Mouse (Mus musculus) right cerebral cortex, postnatal 14 days (tissue): ENCODE results near the gene Gm3173.
"Not testable (repeated sequence)": the region's sequence is repeated elsewhere in the genome, so short reads cannot be mapped to it uniquely, and the experiment has no call there.

Source experiments
- DNase-seq: peaks from one replicate; pipeline ENCODE4 v3.0.0; 2022

The Gm3173 gene

GRCm38 (mm10) chr14:4430692-4431091, at the start of gene Gm3173:
Gm3173 (plus strand) TSS chr14:4430992.
- not testable (repeated sequence) for DNase-seq

DNA sequence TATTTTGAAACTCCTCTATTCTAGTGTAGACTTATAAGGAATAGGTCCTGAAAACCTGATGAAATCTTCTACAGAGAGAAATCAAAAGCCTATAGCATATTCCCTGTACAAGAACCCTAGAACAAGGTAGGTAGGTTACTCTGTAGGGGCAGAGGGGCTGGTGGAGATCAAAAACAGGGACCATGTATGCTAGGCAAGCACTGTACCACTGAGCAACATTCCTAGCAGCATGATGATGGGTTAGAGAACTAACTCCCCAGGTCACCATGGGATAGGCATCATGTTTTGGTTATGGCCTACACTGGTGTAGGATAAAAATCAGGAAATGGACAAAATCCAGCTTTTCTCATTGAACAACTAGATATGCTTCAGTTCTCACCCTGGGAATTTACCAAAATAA, 45.2 kb upstream of the Gm3173 start:
- not testable (repeated sequence) for DNase-seq

- not testable (repeated sequence) for DNase-seq
Measured at GRCm38 (mm10) chr14:4392841-4393530, 37.8 kb upstream of the Gm3173 start.

DNA sequence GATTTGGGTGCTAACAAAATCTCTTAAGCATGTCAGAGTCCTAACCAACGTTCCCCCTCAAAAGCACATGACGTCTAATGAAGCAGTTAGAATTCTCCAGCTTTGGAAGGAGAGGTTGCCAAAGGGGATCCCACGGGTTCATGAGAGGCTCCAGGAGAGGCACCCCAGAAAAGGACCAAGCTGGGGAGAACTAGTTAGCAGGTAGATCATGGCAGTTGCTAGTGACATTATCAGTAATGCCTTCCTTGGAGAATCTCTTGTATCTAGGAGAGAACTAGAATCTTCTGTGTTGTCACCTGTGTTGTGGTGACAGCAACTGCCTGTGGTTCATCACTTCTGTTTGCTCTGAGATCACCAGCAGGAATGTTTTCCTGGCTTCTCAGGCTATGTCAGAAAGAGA, 33.6 kb upstream of the Gm3173 start, which contains the start of gene Gm3159:
Gene Gm3159 (plus strand): TSS at position 301 of the 400 bp plus-strand sequence.
- DNase-seq = not testable (repeated sequence)

DNA sequence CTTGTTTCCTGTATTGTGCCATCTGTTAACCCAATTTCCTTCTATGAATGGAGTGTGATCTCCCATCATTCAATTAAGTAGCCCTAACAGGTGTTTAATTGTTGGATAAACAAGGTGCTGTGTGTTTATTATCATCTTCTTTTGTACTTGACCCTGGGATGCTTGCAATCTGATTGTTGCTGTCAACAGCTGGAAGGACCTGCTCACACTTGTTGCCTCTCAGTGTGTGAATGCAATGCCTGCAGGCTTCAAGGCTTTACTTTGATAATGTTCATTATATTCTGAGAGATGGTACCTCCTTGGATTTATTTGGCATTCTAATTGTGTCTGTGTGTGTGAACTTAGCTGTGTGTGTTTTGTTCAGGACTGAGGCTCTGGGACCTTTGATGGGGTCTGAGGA, 32.2 kb upstream of the Gm3173 start:
- not testable (repeated sequence) for DNase-seq

DNA sequence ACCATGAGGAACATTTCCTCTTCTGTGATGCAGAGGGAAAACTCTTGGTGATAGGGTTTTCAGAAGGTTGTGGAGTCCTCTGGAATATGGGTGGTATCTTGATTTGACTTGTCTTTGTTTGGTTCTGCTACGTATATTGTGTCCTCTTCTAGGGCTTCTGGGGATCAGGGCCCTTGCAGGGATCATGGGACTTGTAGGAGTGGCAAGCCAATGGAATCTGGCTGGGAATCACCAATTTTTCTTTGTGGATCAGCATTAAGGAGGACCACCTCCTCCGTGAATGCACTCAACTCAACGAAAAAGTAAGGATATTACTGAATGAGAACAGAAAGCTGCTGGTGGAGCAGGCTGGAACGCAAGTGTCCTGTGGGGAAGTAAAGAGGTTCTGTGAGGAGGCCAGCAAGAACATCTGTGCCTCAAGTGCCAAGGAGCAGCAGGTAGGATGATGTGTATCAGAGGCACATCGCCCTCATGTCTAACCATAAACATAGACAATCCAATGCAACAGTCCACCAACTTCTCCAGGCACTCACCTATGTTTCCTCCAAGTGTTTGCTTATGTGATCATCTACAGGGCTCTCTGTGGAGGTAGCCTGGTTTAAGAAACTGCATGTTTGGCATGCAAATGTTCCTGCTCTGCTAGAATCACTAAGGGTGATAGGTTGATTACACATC, 30.5 kb upstream of the Gm3173 start:
- DNase-seq = not testable (repeated sequence)

- DNase-seq = not testable (repeated sequence)
Measured at GRCm38 (mm10) chr14:4401245-4401644, 29.5 kb upstream of the Gm3173 start.

DNA sequence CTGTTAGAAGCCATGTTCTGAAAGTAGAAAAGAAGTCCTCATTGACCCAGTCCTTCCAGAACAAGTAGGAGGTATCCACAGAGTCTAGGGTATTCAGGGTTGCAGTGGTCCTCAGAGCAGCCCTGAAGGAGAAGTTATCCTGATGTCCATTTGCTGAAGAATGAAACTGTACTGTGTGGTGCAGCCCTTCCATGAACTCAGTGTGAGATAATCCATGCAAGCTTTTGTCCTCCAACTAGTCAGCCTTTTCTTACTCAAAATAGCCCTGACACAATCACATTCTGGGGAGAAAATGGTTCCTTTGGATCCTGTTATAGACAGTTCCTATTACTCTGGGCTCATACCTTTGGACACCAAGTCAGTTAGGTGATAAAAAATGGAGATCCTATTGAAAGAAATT, 27.0 kb upstream of the Gm3173 start:
- DNase-seq = not testable (repeated sequence)

DNA sequence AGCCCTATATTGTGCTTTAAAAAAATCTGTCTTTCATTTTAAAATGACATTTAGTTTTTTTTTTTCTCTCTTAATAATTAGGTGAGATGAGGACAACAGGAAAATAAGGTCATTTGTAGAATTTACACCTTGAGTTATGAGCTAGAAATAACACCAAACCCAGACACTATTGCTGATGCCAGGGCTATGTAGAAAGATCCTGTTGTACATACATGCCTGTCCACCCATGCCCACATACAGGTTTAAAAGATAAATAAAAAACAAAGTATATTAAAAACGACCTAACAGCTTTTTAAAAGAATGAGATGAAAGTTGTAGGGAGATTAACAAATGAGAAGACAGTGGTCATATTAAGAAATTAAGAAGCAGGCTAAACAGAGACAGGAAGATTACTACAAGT, 20.9 kb upstream of the Gm3173 start:
- not testable (repeated sequence) for DNase-seq

- peak; percentile 50 for DNase-seq
Measured at GRCm38 (mm10) chr14:4414965-4415835, 15.6 kb upstream of the Gm3173 start, which contains the start of gene Gm3164. Gm3164 (plus strand) TSS chr14:4415448.

DNA sequence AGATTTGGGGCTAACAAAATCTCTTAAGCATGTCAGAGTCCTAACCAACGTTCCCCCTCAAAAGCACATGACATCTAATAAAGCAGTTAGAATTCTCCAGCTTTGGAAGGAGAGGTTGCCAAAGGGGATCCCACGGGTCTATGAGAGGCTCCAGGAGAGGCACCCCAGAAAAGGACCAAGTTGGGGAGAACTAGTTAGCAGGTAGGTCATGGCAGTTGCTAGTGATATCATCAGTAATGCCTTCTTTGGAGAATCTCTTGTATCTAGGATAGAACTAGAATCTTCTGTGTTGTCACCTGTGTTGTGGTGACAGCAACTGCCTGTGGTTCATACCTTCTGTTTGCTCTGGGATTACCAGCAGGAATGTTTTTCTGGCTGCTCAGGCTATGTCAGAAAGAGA, 50.7 kb downstream of the Gm3173 start, which contains the start of gene Gm3182:
Gene Gm3182 (plus strand): TSS at position 301 of the 400 bp plus-strand sequence.
- not testable (repeated sequence) for DNase-seq

DNA sequence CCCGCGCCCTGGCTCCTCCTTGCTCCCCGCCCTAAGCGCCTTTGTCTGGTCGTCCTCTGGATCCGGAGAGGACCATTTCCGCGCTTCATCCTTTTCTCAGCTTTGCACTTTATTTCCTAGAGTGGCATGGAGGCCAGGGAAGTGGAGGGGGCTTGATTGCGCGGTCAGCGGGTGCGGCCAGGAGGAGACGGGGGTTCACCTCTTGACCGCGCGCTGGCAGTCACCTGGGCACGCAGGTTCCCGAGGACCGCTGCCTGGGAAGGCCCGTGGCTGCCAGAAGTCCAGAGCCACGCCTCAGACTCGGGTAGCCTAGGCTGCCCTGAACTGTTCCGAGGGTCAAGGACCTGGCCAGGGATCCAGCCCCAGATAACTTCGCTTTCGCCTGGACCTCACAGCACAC, 68.6 kb downstream of the Gm3173 start:
- not testable (repeated sequence) for DNase-seq

DNA sequence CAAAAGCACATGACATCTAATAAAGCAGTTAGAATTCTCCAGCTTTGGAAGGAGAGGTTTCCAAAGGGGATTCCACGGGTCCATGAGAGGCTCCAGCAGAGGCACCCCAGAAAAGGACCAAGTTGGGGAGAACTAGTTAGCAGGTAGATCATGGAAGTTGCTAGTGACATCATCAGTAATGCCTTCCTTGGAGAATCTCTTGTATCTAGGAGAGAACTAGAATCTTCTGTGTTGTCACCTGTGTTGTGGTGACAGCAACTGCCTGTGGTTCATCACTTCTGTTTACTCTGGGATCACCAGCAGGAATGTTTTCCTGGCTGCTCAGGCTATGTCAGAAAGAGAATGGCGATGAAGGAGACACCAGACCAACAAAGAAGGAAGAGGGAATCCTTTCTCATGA, 124.3 kb downstream of the Gm3173 start, which contains the start of gene Gm3047:
Gene Gm3047 (plus strand): TSS at position 301 of the 400 bp plus-strand sequence.
- DNase-seq = not testable (repeated sequence)
